Mouse (Mus musculus): Measurements from ENCODE around the gene Ppfia4. TPM values are rescaled to one million over a fixed set of nuclear protein-coding genes. Genes with fewer than 3 reads are reported as not detected.

Gene Ppfia4
- polyA plus RNA-seq, 2 experiments, result 1.1 to 1.2 TPM

DNA sequence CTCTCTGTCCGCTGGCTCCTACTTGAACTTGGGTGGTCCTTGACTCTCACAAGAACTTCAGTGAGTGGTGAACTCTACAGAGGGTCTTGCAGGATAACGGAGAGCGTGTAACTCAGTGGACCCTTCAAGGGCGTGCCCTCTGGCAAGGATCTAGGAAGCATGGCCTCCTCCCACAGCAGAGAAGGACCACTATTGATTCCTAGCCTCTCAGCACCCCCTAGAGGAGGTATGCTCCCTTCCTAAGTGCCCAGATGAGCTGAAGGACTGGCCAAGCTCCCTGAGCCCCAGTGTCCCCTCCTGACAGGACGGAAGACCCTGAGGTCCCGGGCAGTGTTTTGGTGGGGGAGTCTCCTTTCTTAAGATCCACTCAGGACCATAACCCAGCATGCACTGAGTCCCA, 10.1 kb downstream of the Ppfia4 start:
- Histone ChIP-seq H3K9me3 (ENCODE audit: control insufficient read depth, low read length) (no peaks in the 10 kb centered on the region), H3K4me3 (ENCODE audit: insufficient read depth in 1 of 2, low read depth in 2 of 2, low read length in 2 of 2) (no peak overlapping the region), H3K4me1 (replicated peaks; ENCODE audit: control insufficient read depth in 2 of 2, insufficient read depth in 2 of 2, low read length in 1 of 2) (no peaks in the 10 kb centered on the region), H3K9ac (replicated peaks) (no peak overlapping the region), H3K27ac (no peak overlapping the region), H3K4me2 (ENCODE audit: low read depth) (no peak overlapping the region), H3K36me3 (replicated peaks; ENCODE audit: control insufficient read depth, insufficient read depth, low read depth) (no peaks in the 10 kb centered on the region), H3K27me3 (ENCODE audit: control insufficient read depth, insufficient read depth, low read length) (no peaks in the 10 kb centered on the region)
- 60% methylated on average over 6 of the region's 6 CpGs for WGBS (ENCODE audit: insufficient replicate concordance)
- TF ChIP-seq EP300 (IDR thresholded peaks at IDR 0.05; ENCODE audit: low read depth), result no peak
- TF ChIP-seq CTCF (IDR thresholded peaks at IDR 0.05; ENCODE audit: low read depth), result peak; percentile 52
- no peak for ATAC-seq (ENCODE audit: insufficient read depth)
- DNase-seq (ENCODE audit: low read depth in 3 of 3, low spot score in 3 of 3), result no peak

- DNase-seq (ENCODE audit: low read depth in 3 of 3, low spot score in 3 of 3), result no peak
- no peaks in the 10 kb centered on the region for H3K9me3 ChIP-seq (ENCODE audit: control insufficient read depth, low read length)
- no peaks in the 10 kb centered on the region for H3K36me3 ChIP-seq (replicated peaks; ENCODE audit: control insufficient read depth, insufficient read depth, low read depth)
- H3K27me3 ChIP-seq (ENCODE audit: control insufficient read depth, insufficient read depth, low read length), result no peaks in the 10 kb centered on the region
- 60% methylated on average over 14 of the region's 14 CpGs for WGBS (ENCODE audit: insufficient replicate concordance)
- no peak overlapping the region for H3K27ac ChIP-seq
- no peak overlapping the region for H3K4me2 ChIP-seq (ENCODE audit: low read depth)
- H3K9ac ChIP-seq (replicated peaks), result no peak overlapping the region
- TF ChIP-seq CTCF (IDR thresholded peaks at IDR 0.05; ENCODE audit: low read depth) (no peak), EP300 (IDR thresholded peaks at IDR 0.05; ENCODE audit: low read depth) (no peak)
- H3K4me1 ChIP-seq (replicated peaks; ENCODE audit: control insufficient read depth in 2 of 2, insufficient read depth in 2 of 2, low read length in 1 of 2), result no peaks in the 10 kb centered on the region
- ATAC-seq (ENCODE audit: insufficient read depth), result no peak
- H3K4me3 ChIP-seq (ENCODE audit: insufficient read depth in 1 of 2, low read depth in 2 of 2, low read length in 2 of 2), result no peak overlapping the region
These were observed 11.9 kb downstream of the Ppfia4 start for GRCm38 (mm10) chr1:134320691-134321301.

- Histone ChIP-seq H3K9ac (replicated peaks) (no peak overlapping the region), H3K4me2 (ENCODE audit: low read depth) (no peak overlapping the region), H3K36me3 (replicated peaks; ENCODE audit: control insufficient read depth, insufficient read depth, low read depth) (no peaks in the 10 kb centered on the region), H3K4me1 (replicated peaks; ENCODE audit: control insufficient read depth in 2 of 2, insufficient read depth in 2 of 2, low read length in 1 of 2) (no peaks in the 10 kb centered on the region), H3K27ac (no peak overlapping the region), H3K27me3 (ENCODE audit: control insufficient read depth, insufficient read depth, low read length) (no peaks in the 10 kb centered on the region), H3K9me3 (ENCODE audit: control insufficient read depth, low read length) (no peaks in the 10 kb centered on the region), H3K4me3 (ENCODE audit: insufficient read depth in 1 of 2, low read depth in 2 of 2, low read length in 2 of 2) (no peak overlapping the region)
- ATAC-seq (ENCODE audit: insufficient read depth), result no peak
- no peak for DNase-seq (ENCODE audit: low read depth in 3 of 3, low spot score in 3 of 3)
- 68% methylated on average over 5 of the region's 5 CpGs for WGBS (ENCODE audit: insufficient replicate concordance)
- no peak for TF ChIP-seq EP300 (IDR thresholded peaks at IDR 0.05; ENCODE audit: low read depth)
- no peak for TF ChIP-seq CTCF (IDR thresholded peaks at IDR 0.05; ENCODE audit: low read depth)
These were observed 14.5 kb downstream of the Ppfia4 start for GRCm38 (mm10) chr1:134318261-134318660.

GRCm38 (mm10) chr1:134316361-134316760, 16.4 kb downstream of the Ppfia4 start:
- Histone ChIP-seq H3K36me3 (replicated peaks; ENCODE audit: control insufficient read depth, insufficient read depth, low read depth) (no peaks in the 10 kb centered on the region), H3K27ac (no peak overlapping the region), H3K4me3 (ENCODE audit: insufficient read depth in 1 of 2, low read depth in 2 of 2, low read length in 2 of 2) (no peak overlapping the region), H3K9me3 (ENCODE audit: control insufficient read depth, low read length) (no peaks in the 10 kb centered on the region), H3K9ac (replicated peaks) (no peak overlapping the region), H3K27me3 (ENCODE audit: control insufficient read depth, insufficient read depth, low read length) (no peaks in the 10 kb centered on the region), H3K4me2 (ENCODE audit: low read depth) (no peak overlapping the region), H3K4me1 (replicated peaks; ENCODE audit: control insufficient read depth in 2 of 2, insufficient read depth in 2 of 2, low read length in 1 of 2) (no peaks in the 10 kb centered on the region)
- ATAC-seq (ENCODE audit: insufficient read depth), result no peak
- 72% methylated on average over 9 of the region's 9 CpGs for WGBS (ENCODE audit: insufficient replicate concordance)
- no peak for TF ChIP-seq CTCF (IDR thresholded peaks at IDR 0.05; ENCODE audit: low read depth)
- TF ChIP-seq EP300 (IDR thresholded peaks at IDR 0.05; ENCODE audit: low read depth), result no peak
- no peak for DNase-seq (ENCODE audit: low read depth in 3 of 3, low spot score in 3 of 3)

DNA sequence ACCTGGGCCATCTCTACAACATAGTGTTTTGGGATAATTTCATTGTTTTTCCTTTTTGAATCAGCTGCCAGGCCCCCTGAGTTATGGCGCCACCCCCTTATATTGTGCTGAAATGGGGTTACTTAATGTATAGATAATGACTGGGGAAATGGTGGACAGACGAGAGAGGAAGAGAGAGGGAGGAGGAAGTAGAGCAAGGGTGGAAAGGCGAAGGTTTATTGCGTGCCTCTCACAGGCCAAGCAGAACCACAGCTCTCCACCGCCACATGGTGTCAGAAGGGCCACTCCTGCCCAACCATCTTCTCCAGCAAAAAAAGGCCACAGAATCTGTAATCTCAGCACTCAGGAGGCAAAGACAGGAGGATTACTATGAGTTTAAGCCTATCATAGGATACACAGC, 17.5 kb downstream of the Ppfia4 start:
- H3K4me1 ChIP-seq (replicated peaks; ENCODE audit: control insufficient read depth in 2 of 2, insufficient read depth in 2 of 2, low read length in 1 of 2), result no peaks in the 10 kb centered on the region
- no peaks in the 10 kb centered on the region for H3K9me3 ChIP-seq (ENCODE audit: control insufficient read depth, low read length)
- H3K27me3 ChIP-seq (ENCODE audit: control insufficient read depth, insufficient read depth, low read length), result no peaks in the 10 kb centered on the region
- H3K9ac ChIP-seq (replicated peaks), result no peak overlapping the region
- H3K36me3 ChIP-seq (replicated peaks; ENCODE audit: control insufficient read depth, insufficient read depth, low read depth), result no peaks in the 10 kb centered on the region
- 51% methylated on average over 5 of the region's 5 CpGs for WGBS (ENCODE audit: insufficient replicate concordance)
- TF ChIP-seq EP300 (IDR thresholded peaks at IDR 0.05; ENCODE audit: low read depth) (no peak), CTCF (IDR thresholded peaks at IDR 0.05; ENCODE audit: low read depth) (no peak)
- H3K4me2 ChIP-seq (ENCODE audit: low read depth), result no peak overlapping the region
- ATAC-seq (ENCODE audit: insufficient read depth), result no peak
- DNase-seq (ENCODE audit: low read depth in 3 of 3, low spot score in 3 of 3), result no peak
- H3K4me3 ChIP-seq (ENCODE audit: insufficient read depth in 1 of 2, low read depth in 2 of 2, low read length in 2 of 2), result no peak overlapping the region
- no peak overlapping the region for H3K27ac ChIP-seq

All from liver, embryonic 14.5 days (tissue).